Mouse (Mus musculus): ENCODE data around the gene Phospho1. TPM values are rescaled to one million over a fixed set of nuclear protein-coding genes. Genes with fewer than 3 reads are reported as not detected.

The Phospho1 gene
- total RNA-seq, 2 experiments from 2014 or later, result 69.9 to 71.8 TPM

- DNase-seq (ENCODE audit: low spot score in 2 of 2), result no peak
- intact Hi-C loops (cut with DNase I), result no loop called here
These were observed 7.3 kb downstream of the Phospho1 start for GRCm38 (mm10) chr11:95831641-95832040.

- DNase-seq (ENCODE audit: low spot score in 2 of 2), result no peak
- intact Hi-C loops (cut with DNase I), result no loop called here
These were observed 8.1 kb downstream of the Phospho1 start for GRCm38 (mm10) chr11:95832129-95833005.

- DNase-seq (ENCODE audit: low spot score in 2 of 2), result no peak
- intact Hi-C loops (cut with DNase I), result no loop called here
These were observed 8.8 kb downstream of the Phospho1 start for GRCm38 (mm10) chr11:95833006-95833570.

- intact Hi-C loops (cut with DNase I), result no loop called here
- no peak for DNase-seq (ENCODE audit: low spot score in 2 of 2)
These were observed 9.4 kb downstream of the Phospho1 start for GRCm38 (mm10) chr11:95833631-95834142.

- DNase-seq (ENCODE audit: low spot score in 2 of 2), result peak in 1 of 2 experiments; percentile 66
- intact Hi-C loops (cut with DNase I), result no loop called here
These were observed 9.9 kb downstream of the Phospho1 start for GRCm38 (mm10) chr11:95834143-95834667.

GRCm38 (mm10) chr11:95834742-95835710 is 10.7 kb downstream of the Phospho1 start:
- DNase-seq (ENCODE audit: low spot score in 2 of 2), result no peak
- intact Hi-C loops (cut with DNase I), result no loop called here

- intact Hi-C loops (cut with DNase I), result no loop called here
- DNase-seq (ENCODE audit: low spot score in 2 of 2), result no peak
These were observed 11.5 kb downstream of the Phospho1 start for GRCm38 (mm10) chr11:95835832-95836231.

GRCm38 (mm10) chr11:95836433-95836832 is 12.1 kb downstream of the Phospho1 start:
- intact Hi-C loops (cut with DNase I), result no loop called here
- DNase-seq (ENCODE audit: low spot score in 2 of 2), result no peak

- no peak for DNase-seq (ENCODE audit: low spot score in 2 of 2)
- intact Hi-C loops (cut with DNase I), result no loop called here
These were observed 12.8 kb downstream of the Phospho1 start, which contains the start of gene Gngt2 for GRCm38 (mm10) chr11:95837059-95837458. Gngt2 (plus strand) TSS chr11:95837216.

- DNase-seq (ENCODE audit: low spot score in 2 of 2), result no peak
- intact Hi-C loops (cut with DNase I), result no loop called here
These were observed 14.3 kb downstream of the Phospho1 start for GRCm38 (mm10) chr11:95838598-95838997.

GRCm38 (mm10) chr11:95838999-95839868 is 14.9 kb downstream of the Phospho1 start:
- intact Hi-C loops (cut with DNase I), result no loop called here

GRCm38 (mm10) chr11:95840694-95841497 is 16.6 kb downstream of the Phospho1 start:
- intact Hi-C loops (cut with DNase I), result no loop called here
- no peak for DNase-seq (ENCODE audit: low spot score in 2 of 2)

More at GRCm38 (mm10) chr11:95838999-95839868, 14.9 kb downstream of the Phospho1 start:
- DNase-seq (ENCODE audit: low spot score in 2 of 2), result no peak

- intact Hi-C loops (cut with DNase I), result no loop called here
- no peak for DNase-seq (ENCODE audit: low spot score in 2 of 2)
These were observed 17.2 kb downstream of the Phospho1 start for GRCm38 (mm10) chr11:95841498-95841830.

- intact Hi-C loops (cut with DNase I), result no loop called here
- peak in 1 of 2 experiments; percentile 49 for DNase-seq (ENCODE audit: low spot score in 2 of 2)
These were observed 17.9 kb downstream of the Phospho1 start, which contains the start of gene Abi3 for GRCm38 (mm10) chr11:95842074-95842681. Abi3 (minus strand) TSS chr11:95842476.

- intact Hi-C loops (cut with DNase I), result no loop called here
- no peak for DNase-seq (ENCODE audit: low spot score in 2 of 2)
These were observed 18.7 kb downstream of the Phospho1 start for GRCm38 (mm10) chr11:95842953-95843352.

- intact Hi-C loops (cut with DNase I), result no loop called here
- DNase-seq (ENCODE audit: low spot score in 2 of 2), result no peak
These were observed 19.2 kb downstream of the Phospho1 start for GRCm38 (mm10) chr11:95843421-95843950.

- intact Hi-C loops (cut with DNase I), result no loop called here
- no peak for DNase-seq (ENCODE audit: low spot score in 2 of 2)
These were observed 20.6 kb downstream of the Phospho1 start for GRCm38 (mm10) chr11:95844935-95845334.
